Mouse (Mus musculus) thymus, adult 2 months (tissue): ENCODE results near the gene Gtf2f2.

ENCODE experiments used
- CTCF ChIP-seq: fragments of 200-500 bp; IDR thresholded peaks from 2 replicates; pipeline ENCODE4 v1.5.1; 2012; ENCODE audit warnings: mild to moderate bottlenecking, control low read depth, low read length, moderate library complexity, borderline replicate concordance; ENCODE audit not compliant: control insufficient read depth, poor library complexity, insufficient read depth; ENCODE audit errors: extremely low read depth
- POLR2A ChIP-seq: fragments of 200-500 bp; IDR thresholded peaks from 2 replicates; pipeline ENCODE4 v1.6.1; 2012; ENCODE audit warnings: mild to moderate bottlenecking, low read length, control low read depth, moderate library complexity; ENCODE audit not compliant: control insufficient read depth, poor library complexity, insufficient read depth; ENCODE audit errors: extremely low read depth

- peak; percentile 82; the same call in 1 of the 2 replicates for TF ChIP-seq CTCF
- TF ChIP-seq POLR2A: no peak
Measured at GRCm38 (mm10) chr14:75899566-75899965, 111.1 kb downstream of the Gtf2f2 start.
